Mouse (Mus musculus): Measurements from ENCODE around the gene Nck2.

DNA sequence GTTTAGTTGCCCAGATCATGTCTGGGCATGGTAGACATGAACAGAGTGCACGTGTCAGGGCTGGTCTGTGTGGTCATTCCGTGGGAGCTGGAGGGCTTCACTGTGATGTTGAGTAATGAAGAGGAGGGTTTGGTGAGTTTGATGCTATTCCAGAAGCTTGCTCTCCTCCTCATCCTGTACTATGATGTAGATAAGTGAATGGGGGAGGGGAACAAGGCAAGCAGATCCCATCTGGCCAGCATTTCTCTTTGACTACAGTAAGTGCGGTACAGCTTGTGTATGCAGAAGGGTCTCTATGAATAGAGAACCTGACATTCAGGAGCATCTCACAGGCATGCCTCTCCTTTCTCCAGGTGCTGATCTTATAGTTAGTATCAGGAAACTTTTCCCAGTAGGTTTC is 52.6 kb downstream of the Nck2 start:
- TF ChIP-seq CTCF (IDR thresholded peaks at IDR 0.05; ENCODE audit: insufficient read depth, low read depth, low read length) (no peak), POLR2A (IDR thresholded peaks at IDR 0.05; ENCODE audit: insufficient read depth, low read depth, low read length) (no peak)
